Mouse (Mus musculus) brown adipose tissue, adult 24 weeks (tissue): ENCODE results near the gene Lct. TPM values are rescaled to one million over a fixed set of nuclear protein-coding genes. Genes with fewer than 3 reads are reported as not detected.
"Not testable (repeated sequence)": the region's sequence is repeated elsewhere in the genome, so short reads cannot be mapped to it uniquely, and the experiment has no call there.

Source experiments
- H3K27ac ChIP-seq: fragments of 200-500 bp; replicated peaks from 2 replicates; pipeline ENCODE4 v1.5.1; 2012; ENCODE audit warnings: low read depth, mild to moderate bottlenecking, low read length
- H3K4me1 ChIP-seq: fragments of 200-500 bp; 2 replicates; pipeline ENCODE4 v1.6.1; 2012; ENCODE audit warnings: low read length, mixed read lengths; ENCODE audit not compliant: control insufficient read depth, insufficient read depth, insufficient read length
- H3K4me3 ChIP-seq: fragments of 200-500 bp; 2 replicates; pipeline ENCODE4 v1.5.1; 2012; ENCODE audit warnings: low read depth, mild to moderate bottlenecking, low read length, moderate library complexity; ENCODE audit not compliant: insufficient read depth
- polyA plus RNA-seq: library from polyadenylated mRNA; stranded (reverse); fragments of >200 nt; gene quantifications from 2 replicates; pipeline ENCODE4 v1.2.4, GENCODE M21; 2012; ENCODE audit not compliant: missing spikeins, insufficient read depth, insufficient read length

The Lct gene
- polyA plus RNA-seq, 1 experiment = not detected

DNA sequence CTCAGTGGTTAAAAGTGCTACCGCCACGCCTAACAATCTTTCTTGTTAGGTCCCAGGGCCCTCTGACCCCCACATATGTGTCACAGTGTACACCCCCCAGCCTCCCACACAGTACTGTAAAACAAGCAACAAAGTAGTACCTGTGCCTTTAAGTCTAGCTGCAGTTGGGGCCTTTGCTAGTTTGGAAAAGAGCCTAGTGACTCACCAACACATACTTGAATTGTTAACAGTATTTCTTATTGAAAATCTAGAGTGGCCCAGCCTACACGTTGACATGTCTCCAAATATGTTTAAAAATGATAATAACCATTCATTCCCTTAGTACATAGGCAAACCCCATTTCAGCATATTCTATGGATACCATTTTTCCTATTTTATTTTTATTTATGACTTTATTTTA is 57.4 kb downstream of the Lct start:
- no peak overlapping the region for H3K4me3 ChIP-seq
- H3K27ac ChIP-seq = no peak overlapping the region
- H3K4me1 ChIP-seq = no peaks in the 10 kb centered on the region

- not testable (repeated sequence) for H3K4me1 ChIP-seq, H3K4me3 ChIP-seq, H3K27ac ChIP-seq
Measured at GRCm38 (mm10) chr1:128267061-128267460, 61.1 kb downstream of the Lct start.

DNA sequence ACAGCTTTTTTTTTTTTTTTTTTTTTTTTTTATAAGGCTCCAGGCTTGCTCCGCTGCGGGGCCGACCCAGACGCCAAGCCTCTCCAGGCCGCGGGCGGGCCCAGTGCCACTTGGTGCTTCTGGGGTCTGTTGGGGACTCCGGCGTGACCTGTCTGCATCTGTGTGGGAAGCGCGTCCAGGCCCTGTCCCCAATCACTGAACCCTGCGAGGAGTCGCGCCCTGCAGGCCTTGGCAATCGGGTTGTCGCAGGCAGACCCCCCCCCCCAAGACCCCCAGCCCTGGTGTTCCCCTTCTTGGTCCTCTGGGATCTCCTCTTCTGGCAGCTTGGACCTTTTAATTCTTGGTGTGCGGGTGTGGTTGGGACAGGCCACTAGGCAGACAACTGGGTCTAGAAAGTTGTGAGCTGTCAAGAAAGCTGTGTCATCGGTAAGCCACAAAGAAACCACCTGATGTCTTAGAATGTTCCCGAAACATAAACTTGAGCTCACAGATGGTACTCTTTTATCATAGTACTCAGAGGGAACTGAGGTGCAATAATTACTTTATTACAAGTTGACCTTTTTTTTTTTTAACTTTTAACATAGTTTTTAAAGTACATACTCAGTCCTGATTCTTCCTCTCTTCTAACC is 83.3 kb downstream of the Lct start:
- Histone ChIP-seq H3K27ac (peak overlapping the region; percentile 89), H3K4me1 (0 out of 2 replicates have a peak, but pooled peaks cover 2% of the 10 kb centered on the region), H3K4me3 (peak overlapping the region; percentile 85)

DNA sequence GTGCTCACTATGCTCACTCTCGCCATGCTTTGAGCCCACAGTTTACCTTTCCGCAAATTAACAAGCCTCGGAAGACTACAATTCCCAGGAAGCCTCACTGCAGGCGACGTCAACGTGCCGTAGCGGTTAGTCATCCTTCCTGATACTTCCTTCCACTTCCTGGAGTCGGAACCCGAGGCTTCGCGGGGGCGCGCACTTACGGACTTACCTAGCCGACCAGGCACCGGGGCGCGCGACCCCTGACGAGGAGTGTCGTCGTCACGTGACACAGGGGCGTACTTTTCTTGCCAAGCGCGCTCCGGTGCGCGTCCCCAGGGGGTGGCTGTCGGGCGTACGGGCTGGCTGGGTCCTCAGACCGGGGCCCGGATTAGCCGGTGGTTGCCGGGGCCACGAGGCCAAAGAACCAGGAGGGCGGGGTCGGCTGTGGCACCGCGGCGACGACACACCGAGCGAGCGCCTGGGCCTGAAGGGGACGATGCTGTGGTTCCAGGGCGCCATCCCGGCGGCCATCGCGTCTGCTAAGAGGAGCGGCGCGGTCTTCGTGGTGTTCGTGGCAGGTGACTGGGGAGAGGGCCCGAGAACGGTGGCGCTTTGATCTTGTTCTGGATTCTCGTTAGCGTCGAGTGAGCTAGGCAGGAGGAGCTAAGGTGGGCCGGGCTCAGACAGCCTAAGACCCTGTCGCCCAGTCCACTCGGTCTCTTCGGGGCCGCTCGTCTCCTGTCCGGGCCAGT is 84.0 kb downstream of the Lct start:
- H3K27ac ChIP-seq = peak overlapping the region; percentile 89
- H3K4me1 ChIP-seq = 0 out of 2 replicates have a peak, but pooled peaks cover 2% of the 10 kb centered on the region
- peak overlapping the region; percentile 85 for H3K4me3 ChIP-seq

- peak within 1 kb of the TSS; percentile 89 for H3K27ac ChIP-seq
- peak within 1 kb of the TSS; percentile 85 for H3K4me3 ChIP-seq
- 0 out of 2 replicates have a peak, but pooled peaks cover 2% of the 10 kb centered on the region for H3K4me1 ChIP-seq
Measured at GRCm38 (mm10) chr1:128243627-128243995, 84.5 kb downstream of the Lct start, which contains the start of gene Ubxn4. Gene Ubxn4, plus strand, starts transcription at chr1:128243964.

- Histone ChIP-seq H3K4me1 (no peaks in the 10 kb centered on the region), H3K4me3 (no peak overlapping the region), H3K27ac (no peak overlapping the region)
Measured at GRCm38 (mm10) chr1:128235181-128235580, 92.9 kb downstream of the Lct start.

Other genes starting within 250 kb of the Lct start
- gene Zranb3, start 225.3 kb downstream of the Lct start, polyA plus RNA-seq = 3.1 and 3.8 TPM in 2 replicates
- 27.3 and 33.4 TPM in 2 replicates for gene R3hdm1, start 225.0 kb downstream of the Lct start, polyA plus RNA-seq
- 57.3 and 61.0 TPM in 2 replicates for gene Ubxn4, start 84.4 kb downstream of the Lct start, polyA plus RNA-seq
- 1.9 and 2.1 TPM in 2 replicates for gene Mcm6, start 31.3 kb upstream of the Lct start, polyA plus RNA-seq
- gene Dars, start 89.0 kb upstream of the Lct start, polyA plus RNA-seq = 70.1 and 74.0 TPM in 2 replicates